Mouse (Mus musculus) gastrocnemius, adult 8-10 months (tissue): ENCODE data around the gene Gm20388. TPM values are rescaled to one million over a fixed set of nuclear protein-coding genes. Genes with fewer than 3 reads are reported as not detected.

ENCODE experiments used
- DNase-seq, 2 experiments: peaks; one replicate each; pipeline ENCODE4 v3.0.0; 2022; ENCODE audit warnings: low spot score in 2 of 2
- total RNA-seq, 4 experiments: library from RNA; stranded (reverse); gene quantifications; 2 replicates each; pipeline ENCODE4 v1.2.4; 2022

The Gm20388 gene
- total RNA-seq, 4 experiments from 2014 or later = 4.4 to 20.0 (median 7.9) TPM; not detected in 1

GRCm38 (mm10) chr8:122162992-122163391 lies 2252.4 kb downstream of the Gm20388 start:
- DNase-seq = peak; percentile 67 to 70

GRCm38 (mm10) chr8:122167204-122167860 lies 2256.7 kb downstream of the Gm20388 start:
- no peak for DNase-seq

- DNase-seq = no peak
Measured at GRCm38 (mm10) chr8:122169446-122169845, 2258.8 kb downstream of the Gm20388 start.

GRCm38 (mm10) chr8:122171823-122172222 lies 2261.2 kb downstream of the Gm20388 start:
- no peak for DNase-seq

GRCm38 (mm10) chr8:122174133-122174930 lies 2263.7 kb downstream of the Gm20388 start:
- no peak for DNase-seq

GRCm38 (mm10) chr8:122178392-122178890 lies 2267.8 kb downstream of the Gm20388 start:
- no peak for DNase-seq

- no peak for DNase-seq
Measured at GRCm38 (mm10) chr8:122179354-122179753, 2268.7 kb downstream of the Gm20388 start.

- DNase-seq = no peak
Measured at GRCm38 (mm10) chr8:122180116-122180515, 2269.5 kb downstream of the Gm20388 start.

GRCm38 (mm10) chr8:122181414-122181813 lies 2270.8 kb downstream of the Gm20388 start:
- DNase-seq = no peak

- no peak for DNase-seq
Measured at GRCm38 (mm10) chr8:122181991-122182390, 2271.3 kb downstream of the Gm20388 start.

GRCm38 (mm10) chr8:122186363-122186974 lies 2275.8 kb downstream of the Gm20388 start:
- DNase-seq = peak in 1 of 2 experiments; percentile 32

- no peak for DNase-seq
Measured at GRCm38 (mm10) chr8:122187271-122187670, 2276.6 kb downstream of the Gm20388 start.

- DNase-seq = no peak
Measured at GRCm38 (mm10) chr8:122190349-122191053, 2279.9 kb downstream of the Gm20388 start.

- no peak for DNase-seq
Measured at GRCm38 (mm10) chr8:122191054-122191376, 2280.4 kb downstream of the Gm20388 start.

GRCm38 (mm10) chr8:122192771-122193170 lies 2282.1 kb downstream of the Gm20388 start:
- no peak for DNase-seq

GRCm38 (mm10) chr8:122193521-122193920 lies 2282.9 kb downstream of the Gm20388 start:
- DNase-seq = no peak

GRCm38 (mm10) chr8:122194396-122194795 lies 2283.8 kb downstream of the Gm20388 start:
- DNase-seq = peak; percentile 80 to 83

- no peak for DNase-seq
Measured at GRCm38 (mm10) chr8:122197342-122197741, 2286.7 kb downstream of the Gm20388 start.

- DNase-seq = no peak
Measured at GRCm38 (mm10) chr8:122198378-122199025, 2287.9 kb downstream of the Gm20388 start.

- no peak for DNase-seq
Measured at GRCm38 (mm10) chr8:122199191-122199590, 2288.6 kb downstream of the Gm20388 start.

GRCm38 (mm10) chr8:122199841-122200240 lies 2289.2 kb downstream of the Gm20388 start:
- DNase-seq = peak in 1 of 2 experiments; percentile 36
